Mouse (Mus musculus) olfactory bulb, adult 2 months (tissue): ENCODE data around the gene B3gnt8.

Source experiments
- CTCF ChIP-seq: fragments of 200-500 bp; IDR thresholded peaks from 2 replicates; pipeline ENCODE4 v1.5.1; 2012; ENCODE audit warnings: low read depth, mild to moderate bottlenecking, low read length, moderate library complexity; ENCODE audit not compliant: insufficient read depth
- POLR2A ChIP-seq: fragments of 200-500 bp; IDR thresholded peaks from 2 replicates; pipeline ENCODE4 v1.6.1; 2012; ENCODE audit warnings: mild to moderate bottlenecking, low read depth, low read length, moderate library complexity; ENCODE audit not compliant: insufficient read depth

DNA sequence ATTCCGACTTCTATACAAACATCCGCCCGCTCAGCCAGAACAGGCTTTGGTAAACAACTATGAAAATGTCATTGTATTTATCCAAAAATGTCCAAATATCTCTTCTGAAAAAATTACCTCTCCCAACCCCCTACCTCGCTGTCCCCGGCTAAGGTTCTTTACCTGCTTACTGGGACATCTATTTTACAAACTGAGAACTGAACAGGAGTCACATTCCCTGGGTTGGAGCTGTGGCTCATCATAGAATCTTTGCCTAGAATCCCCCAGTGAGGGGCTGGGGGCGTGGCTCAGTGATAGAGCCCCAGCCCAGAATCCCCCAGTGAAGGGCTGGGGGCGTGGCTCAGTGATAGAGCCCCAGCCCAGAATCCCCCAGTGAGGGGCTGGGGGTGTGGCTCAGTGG is 15.0 kb upstream of the B3gnt8 start:
- TF ChIP-seq CTCF, result no peak
- TF ChIP-seq POLR2A, result no peak
